Mouse (Mus musculus): ENCODE measurements at regions not wholly inside any gene's neighbourhood (a gene's known extent, or its start where the extent isn't known, plus 50 kb on each side); places are given as distances from the start of the nearest gene placed in this dataset.
A peak's percentile ranks its signal among the peaks of the same experiment; 100 is the strongest.

DNA sequence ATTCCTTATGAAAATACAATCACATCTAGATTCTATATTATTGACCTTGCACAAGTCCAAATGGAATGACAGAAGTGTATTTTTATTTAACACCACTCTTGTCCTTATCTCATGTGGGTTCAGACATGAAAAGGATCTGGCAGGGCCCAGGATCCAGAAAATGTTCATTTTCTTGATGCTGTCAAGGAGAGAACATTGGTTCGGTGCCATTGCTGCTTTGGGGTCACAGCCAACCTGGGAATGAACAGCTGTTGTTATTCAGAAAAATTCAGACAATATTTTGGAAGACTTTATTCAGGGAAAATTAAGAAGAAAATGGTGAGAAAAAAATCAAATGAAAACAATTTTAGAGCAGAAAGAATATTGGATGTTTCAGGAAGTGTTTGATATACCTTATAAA, 590.0 kb downstream of the Iqcm start:
- no peak for DNase-seq (ENCODE audit: low spot score in 2 of 2)

DNA sequence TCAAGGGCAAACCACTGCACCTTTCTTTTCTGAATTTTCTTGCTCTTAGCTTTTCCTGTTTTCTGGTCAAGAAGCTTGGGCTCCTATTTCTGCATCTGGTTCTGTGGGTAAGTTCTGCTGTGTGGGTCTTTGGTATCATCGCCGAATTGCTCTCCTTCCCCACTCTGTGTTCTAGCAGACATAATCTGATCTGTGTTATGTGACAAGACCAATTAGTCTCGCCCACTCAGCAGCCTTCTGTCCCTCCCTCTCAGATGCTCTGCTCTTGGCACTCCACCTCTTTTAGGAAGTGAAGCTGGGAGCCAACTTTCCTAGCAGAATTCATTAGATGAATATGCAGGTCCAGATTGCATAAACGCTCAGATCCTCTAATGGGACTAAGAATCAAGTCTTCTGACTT, 603.5 kb downstream of the Iqcm start:
- no peak for DNase-seq (ENCODE audit: low spot score in 2 of 2)

DNA sequence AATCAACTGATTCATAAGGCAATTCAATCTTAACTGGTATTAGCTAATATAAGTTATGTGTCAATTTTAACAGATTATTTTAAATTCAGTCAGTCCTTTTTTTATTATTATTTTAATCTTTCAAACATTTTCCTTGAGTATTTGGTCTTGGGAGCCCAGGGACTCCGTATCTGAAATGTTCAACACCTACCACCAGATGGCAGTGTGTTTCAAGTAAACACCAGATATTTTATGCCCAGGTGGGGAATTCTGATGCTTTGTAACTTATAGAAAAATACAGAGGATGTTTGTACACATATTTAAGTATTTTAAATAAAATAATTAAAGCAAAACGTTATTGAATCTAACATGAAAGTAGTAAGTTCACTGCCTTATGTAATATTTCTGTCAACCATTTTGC, 619.2 kb downstream of the Iqcm start:
- DNase-seq (ENCODE audit: low spot score in 2 of 2): no peak

DNA sequence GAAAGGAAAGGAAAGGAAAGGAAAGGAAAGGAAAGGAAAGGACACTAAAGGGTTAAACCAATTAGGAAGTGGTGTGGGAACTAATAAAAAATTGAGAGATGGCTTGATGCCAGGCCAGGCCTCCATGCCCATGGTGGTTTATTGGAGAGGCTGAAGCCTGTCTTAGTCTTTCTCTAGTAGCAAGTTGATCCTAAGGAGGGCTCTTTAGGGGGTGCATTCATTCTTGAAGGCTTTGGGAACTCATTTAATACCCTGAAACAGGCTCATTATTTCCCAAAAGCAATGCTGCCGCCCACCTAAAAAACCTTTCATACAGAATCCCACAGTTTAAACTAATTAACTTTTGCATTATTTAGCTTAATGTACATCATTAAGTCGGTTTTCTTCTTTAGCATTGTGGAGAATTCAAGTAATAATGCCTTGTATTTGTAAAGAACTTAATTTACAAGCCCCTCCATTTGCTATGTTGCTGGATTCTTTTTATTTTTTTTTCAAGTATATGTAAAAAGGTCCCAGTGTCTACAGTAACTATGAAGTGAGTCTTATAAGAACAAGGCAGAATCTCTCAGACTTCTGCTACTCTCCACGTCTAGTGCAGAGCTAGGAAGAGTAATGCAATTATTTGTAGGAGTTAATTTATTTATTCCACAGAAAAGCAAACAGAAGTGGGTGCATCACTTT, 624.3 kb downstream of the Iqcm start:
- DNase-seq (ENCODE audit: low spot score in 2 of 2): no peak

DNA sequence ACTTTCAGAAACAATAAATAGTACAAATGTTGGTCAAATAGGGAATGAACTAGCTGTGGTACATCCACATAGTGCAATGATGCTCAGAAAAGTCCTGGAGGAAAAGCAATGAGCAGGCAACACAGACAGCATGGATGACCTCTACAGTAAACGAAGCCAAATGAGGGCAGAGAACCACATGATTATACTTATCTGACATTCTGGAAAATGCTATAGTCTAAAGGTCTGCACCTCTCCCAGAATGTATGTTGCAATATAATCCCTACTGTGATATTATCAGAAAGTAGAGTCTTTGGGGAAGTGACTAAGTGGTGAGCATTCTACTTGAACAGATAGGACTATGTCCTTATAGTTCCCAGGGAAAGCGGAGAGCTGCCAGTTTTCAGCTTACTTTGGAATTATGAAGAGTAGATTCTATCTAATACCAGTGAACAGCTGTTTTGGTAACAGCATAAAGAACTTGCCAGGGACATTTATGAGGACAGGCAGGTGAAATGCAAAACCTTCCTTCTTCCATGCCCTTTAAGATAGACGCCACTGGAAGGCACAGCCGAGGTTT, 672.2 kb downstream of the Iqcm start:
- no peak for DNase-seq (ENCODE audit: low spot score in 2 of 2)

DNA sequence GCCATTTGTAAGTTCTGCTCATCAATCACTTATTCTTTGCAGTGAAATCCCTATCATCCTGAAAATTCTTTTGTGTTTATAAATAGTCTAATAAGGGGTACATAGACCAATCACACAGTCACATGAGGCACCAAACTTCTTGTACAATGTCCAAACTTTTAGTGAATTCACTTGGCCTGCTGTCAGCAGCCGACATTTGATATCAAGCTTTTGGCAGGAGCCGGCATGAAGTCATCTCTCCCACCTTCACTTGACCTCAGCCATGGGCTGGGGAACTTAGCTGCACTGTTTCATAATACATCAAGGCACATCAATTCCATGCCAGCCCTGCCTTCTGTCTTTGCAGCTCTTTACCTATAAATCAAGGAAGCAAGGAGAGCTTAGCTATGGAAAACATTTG, 679.0 kb downstream of the Iqcm start:
- peak; percentile 3 to 28 for DNase-seq (ENCODE audit: low spot score in 2 of 2)

DNA sequence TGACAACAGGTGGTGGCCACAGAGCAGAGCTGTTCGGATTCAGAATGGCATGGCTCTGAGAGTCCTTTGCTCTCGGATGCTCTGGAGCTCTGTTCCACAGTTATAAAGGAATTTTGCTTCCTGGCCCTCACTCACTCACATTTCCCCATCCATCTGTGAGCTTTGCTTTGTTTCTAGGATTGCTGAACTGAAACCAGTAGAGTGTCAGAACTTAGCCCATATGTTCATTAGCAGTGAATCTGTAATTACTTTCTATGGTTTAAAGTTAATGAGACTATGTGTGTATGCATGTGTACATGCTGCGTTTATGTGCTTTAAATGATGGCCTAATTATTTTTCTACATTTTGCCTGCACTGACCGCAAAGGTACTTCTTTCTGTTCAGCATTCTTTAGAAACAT, 688.7 kb downstream of the Iqcm start:
- DNase-seq (ENCODE audit: low spot score in 2 of 2): no peak

DNA sequence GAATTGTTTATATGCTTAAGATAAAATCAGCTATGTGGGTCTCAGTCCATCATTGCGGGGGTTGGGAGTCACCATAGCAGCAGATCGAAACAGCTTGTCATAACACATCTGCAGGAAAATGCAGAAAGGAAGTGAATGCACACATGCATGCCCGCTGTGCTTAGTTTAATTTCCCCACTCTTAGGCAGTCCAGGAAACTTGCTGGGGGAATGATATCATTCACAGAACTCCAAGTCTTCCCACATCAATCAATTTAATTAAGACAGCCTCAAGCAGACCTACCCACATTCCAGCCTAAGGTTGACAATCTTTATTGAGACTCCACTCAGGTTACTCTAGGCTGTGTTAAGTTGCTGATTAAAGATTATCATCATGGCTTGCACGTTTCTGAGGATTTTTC, 700.2 kb downstream of the Iqcm start:
- no peak for DNase-seq (ENCODE audit: low spot score in 2 of 2)

DNA sequence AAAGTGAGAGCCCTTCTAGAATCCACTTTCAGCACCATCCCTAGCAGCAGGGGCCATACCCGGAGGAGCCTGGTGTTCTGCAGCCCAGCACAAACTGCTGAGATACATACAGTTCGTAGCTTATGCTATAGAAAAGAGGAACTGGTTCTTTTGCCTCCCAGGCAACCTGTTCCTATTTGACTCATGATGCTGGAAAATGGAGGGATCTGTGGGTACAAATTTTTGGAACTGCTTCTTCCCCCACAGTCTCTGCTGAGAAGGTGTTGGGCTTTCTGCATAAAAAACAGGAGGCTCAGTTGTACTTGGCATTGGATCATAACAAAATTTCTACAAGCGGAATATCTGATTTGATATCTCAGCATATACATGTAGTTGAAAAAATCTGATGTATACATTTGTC, 716.7 kb upstream of the Nr3c2 start:
- no peak for DNase-seq (ENCODE audit: low spot score in 2 of 2)

DNA sequence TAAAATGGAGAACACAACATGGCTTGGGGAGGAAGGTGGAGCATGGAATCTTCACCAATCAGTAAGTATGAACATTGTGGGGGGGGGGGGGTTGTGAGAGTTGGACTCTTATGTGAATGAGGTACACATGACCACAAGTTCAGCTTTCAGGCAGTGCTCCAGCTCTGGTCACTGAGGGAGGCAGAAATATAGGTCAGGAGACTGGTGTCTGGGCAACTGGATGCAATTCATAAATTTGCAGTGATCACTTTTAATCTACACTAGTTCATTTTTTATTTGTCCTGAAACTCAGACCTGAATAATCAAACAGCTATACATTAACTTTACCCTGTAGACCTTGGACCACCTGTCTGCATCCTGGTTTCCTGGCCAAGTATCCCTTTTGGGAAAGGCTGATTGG, 715.4 kb upstream of the Nr3c2 start:
- no peak for DNase-seq (ENCODE audit: low spot score in 2 of 2)

DNA sequence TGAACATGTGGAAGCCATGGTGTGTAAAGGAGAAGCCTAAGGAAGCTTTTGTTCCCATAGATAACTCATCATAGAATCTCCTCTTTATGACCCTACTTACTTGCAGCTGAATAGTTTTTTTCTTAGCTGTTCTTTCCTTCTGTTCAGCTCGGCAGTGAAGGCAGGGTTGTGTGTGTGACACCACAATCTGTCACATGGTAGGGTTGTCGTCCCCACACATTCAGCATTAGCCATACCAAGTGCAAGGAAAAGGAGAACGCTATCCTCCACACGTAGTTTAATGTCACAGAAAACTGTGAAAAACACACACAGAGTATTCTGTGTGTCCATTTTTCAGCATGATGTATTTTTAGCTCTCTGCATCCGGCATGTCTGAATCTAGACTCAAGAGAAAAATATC, 711.9 kb upstream of the Nr3c2 start:
- no peak for DNase-seq (ENCODE audit: low spot score in 2 of 2)

DNA sequence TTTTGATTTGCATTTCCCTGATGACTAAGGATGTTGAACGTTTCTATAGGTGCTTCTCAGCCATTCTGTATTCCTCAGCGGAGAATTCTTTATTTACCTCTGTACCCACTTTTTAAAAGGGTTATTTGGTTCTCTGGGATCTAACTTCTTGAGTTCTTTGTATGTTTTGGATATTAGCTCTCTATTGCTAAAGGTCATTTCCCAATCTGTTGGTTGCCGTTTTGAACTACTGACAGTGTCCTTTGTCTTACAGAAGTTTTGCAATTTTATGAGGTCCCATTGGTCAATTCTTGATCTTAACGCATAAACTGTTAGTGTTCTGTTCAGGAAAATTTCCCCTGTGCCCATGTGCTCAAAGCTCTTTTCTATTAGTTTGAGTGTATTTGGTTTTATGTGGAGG, 687.4 kb upstream of the Nr3c2 start:
- no peak for DNase-seq (ENCODE audit: low spot score in 2 of 2)

DNA sequence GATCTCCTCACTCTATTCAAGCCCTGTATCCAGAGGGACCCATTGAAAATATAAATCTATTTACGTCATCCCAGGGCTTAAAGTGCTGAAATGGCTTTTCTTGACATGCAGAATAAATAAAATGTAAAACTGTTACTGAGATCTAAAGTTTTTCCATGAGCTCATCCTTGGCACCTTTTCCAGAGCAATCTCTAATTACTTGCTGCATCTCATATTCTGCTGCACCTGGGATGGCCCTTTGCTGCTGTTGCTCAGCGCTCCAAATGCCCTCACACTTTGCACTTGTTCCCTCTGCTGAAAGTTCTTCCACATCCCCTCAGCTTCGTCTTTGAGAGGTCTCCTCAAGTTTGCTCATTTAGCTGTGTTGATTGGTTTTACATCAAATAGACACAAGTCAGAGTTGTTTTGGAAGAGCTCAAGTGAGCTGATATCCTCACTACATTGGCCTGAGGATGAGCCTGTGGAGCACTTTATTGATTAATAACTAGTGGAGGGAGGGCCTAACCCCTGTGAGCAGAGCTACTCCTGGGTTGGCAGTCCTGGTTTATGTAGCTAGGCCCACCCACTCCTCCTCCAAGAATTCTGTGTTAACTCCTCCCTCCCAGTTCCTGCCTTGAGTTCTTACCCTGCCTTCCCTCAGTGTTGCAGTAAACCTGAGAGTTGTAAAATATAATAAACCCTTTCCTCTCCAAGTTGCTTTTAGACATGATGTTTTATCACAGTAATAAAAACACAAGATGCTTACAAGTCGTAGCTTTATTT, 681.2 kb upstream of the Nr3c2 start:
- no peak for DNase-seq (ENCODE audit: low spot score in 2 of 2)

DNA sequence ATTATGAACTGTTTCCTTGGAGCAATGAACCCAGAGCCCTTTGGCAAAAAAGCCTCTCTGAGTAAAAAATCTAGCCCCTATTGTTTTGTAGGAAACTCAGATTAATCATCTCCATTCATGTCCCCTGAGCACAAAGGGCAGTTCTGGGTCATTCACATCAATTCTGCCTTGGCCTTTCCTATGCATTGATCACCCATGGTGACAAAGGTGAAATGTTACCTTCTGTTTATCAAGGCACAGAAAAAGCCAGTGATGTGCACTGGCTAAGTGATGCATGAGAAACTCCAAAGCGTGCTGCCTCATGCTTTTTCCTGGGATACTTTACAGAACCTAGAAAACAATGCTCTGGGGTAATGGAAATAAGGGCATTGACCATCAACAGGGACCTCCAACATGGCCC, 668.4 kb upstream of the Nr3c2 start:
- no peak for DNase-seq (ENCODE audit: low spot score in 2 of 2)

DNA sequence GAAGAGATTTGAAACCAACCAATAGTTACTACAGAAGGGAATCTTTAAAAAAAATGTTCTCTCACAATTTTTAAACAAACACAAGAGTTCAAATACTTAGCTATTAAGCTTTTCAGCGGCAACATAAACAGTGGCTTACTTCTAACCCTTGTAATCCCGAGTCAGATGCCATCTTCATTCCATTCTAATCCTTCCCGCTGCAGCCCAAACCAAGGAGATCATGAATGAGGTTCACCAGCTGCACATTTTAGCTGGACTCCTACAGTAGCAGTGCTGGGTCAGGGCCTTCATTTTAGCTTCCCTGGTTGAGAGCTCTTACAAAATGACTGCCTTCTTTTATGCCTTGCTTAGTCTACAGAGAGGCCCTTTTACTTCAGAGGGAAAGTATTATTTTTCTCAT, 650.0 kb upstream of the Nr3c2 start:
- no peak for DNase-seq (ENCODE audit: low spot score in 2 of 2)

DNA sequence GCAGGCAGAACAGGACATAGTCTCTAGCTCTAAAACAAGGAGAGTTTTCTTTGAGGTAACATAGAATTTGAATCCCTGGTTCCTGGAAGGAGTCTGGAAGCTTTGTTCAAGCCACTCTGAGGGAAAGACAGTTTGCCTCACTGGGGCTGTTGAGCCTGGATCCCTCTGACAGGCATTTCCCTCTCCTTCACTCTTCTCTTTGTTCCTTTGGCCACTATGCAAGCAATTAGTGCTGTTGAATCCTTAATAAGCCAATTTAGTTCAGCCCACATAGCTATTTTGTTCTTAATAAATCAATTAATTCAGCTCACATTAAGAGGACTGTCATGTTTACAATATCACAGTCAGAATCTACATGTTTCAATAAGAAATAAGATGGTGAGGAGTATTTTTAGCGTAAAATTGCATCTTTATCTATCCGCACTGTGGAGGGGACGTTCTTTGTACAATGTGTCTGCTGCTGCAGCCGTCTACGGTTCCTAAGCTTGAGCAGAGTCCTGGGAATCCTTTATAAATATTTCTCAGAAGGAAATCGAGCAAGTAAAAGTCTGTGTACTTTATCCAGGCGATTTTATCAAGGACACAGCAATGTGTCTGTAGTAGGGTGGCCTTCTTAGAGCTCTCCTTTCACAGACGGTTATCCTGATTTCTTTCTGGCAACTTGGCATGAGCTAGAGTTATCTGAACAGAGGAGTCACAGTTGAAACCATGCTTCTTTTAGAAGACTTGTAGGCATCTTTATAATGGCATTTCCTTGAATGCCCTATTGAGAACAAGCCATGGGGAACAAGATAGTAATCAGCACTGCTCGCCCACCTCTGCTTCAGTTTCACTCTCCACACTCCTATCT, 646.9 kb upstream of the Nr3c2 start:
- DNase-seq (ENCODE audit: low spot score in 2 of 2): no peak
